Mouse (Mus musculus) testis, adult 2 months (tissue): ENCODE data around the gene B3gnt7.

Source experiments
- CTCF ChIP-seq: fragments of 200-500 bp; IDR thresholded peaks from 2 replicates; pipeline ENCODE4 v1.5.1; 2012; ENCODE audit warnings: low read depth, mild to moderate bottlenecking, inconsistent platforms, low read length, moderate library complexity; ENCODE audit not compliant: control insufficient read depth, insufficient read depth, insufficient replicate concordance
- POLR2A ChIP-seq: fragments of 200-500 bp; IDR thresholded peaks from 2 replicates; pipeline ENCODE4 v1.6.1; 2012; ENCODE audit warnings: low read depth, mild to moderate bottlenecking, inconsistent platforms, low read length, moderate library complexity; ENCODE audit not compliant: control insufficient read depth

DNA sequence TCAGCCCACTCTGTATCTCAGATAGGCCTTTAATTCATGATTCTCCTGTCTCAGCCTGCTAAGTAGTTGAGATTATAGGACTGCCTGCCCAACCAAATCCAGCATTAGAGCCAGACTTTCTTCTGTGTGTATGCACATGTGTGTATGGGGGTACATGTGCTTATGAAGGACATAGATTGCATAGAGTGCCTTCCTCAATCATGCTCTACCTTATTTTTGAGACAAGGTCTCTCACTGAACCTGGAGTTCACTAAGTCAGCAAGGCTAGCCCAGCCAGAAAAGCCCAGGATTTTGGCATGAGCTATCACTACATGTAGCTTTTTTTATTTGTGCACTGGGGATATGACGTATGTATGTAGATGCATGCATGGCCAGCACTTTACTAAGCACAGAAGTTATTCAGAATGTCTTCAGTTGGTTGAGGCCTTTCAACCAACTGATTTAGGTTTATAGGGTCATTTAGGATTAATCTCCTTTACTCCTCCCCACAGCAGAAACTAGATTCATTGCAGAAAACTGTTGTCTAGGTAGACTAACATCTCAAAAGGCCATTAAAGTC lies 40.5 kb downstream of the B3gnt7 start:
- no peak for TF ChIP-seq POLR2A
- no peak for TF ChIP-seq CTCF
